Mouse (Mus musculus) MEL-GATA-1-ER (cell line): Measurements from ENCODE around the gene Elob.

ENCODE experiments used
- DNase-seq: peaks from one replicate; pipeline ENCODE4 v3.0.0-alpha.2; 2012; ENCODE audit warnings: low read depth; ENCODE audit errors: extremely low read depth

The Elob gene

GRCm38 (mm10) chr17:23825591-23825990 lies 3.3 kb downstream of the Elob start:
- no peak for DNase-seq

GRCm38 (mm10) chr17:23823614-23824013 lies 5.3 kb downstream of the Elob start:
- no peak for DNase-seq

GRCm38 (mm10) chr17:23823018-23823417 lies 5.9 kb downstream of the Elob start:
- no peak for DNase-seq

DNA sequence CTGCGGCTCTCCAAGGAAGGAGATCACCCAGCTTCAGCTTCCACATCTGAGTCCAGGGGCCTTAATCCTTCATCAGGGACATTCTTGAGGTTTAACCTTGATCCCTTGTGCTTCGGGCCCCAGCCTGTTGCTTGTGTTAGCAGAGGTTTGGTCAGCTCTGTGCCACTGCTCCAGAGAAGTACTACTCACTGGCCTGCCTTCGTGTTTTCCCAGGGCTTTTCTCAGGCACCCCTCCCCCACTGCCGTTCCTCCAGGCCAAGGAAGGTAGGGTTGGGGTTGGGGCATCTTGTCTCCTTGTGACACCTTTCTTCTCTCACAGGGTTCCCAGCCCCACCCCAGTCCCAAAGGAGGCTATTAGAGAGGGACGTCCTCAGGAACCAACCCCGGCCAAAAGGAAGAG lies 6.8 kb downstream of the Elob start:
- no peak for DNase-seq

DNA sequence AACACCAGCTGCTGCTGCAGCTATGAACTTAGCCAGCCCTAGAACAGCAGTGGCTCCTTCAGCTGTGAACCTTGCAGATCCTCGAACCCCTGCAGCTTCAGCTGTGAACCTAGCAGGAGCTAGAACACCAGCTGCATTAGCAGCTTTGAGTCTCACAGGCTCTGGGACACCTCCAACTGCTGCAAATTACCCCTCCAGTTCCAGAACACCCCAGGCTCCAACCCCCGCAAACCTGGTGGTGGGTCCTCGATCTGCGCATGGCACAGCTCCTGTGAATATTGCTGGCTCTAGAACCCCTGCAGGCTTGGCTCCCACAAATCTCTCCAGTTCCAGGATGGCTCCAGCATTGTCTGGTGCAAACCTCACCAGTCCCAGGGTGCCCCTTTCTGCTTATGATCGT lies 8.2 kb downstream of the Elob start:
- DNase-seq = no peak

- DNase-seq = no peak
Observed at GRCm38 (mm10) chr17:23819235-23819634, 9.7 kb downstream of the Elob start.

GRCm38 (mm10) chr17:23818579-23818978 lies 10.4 kb downstream of the Elob start:
- DNase-seq = no peak

- no peak for DNase-seq
Observed at GRCm38 (mm10) chr17:23815641-23816040, 13.3 kb downstream of the Elob start.

- DNase-seq = no peak
Observed at GRCm38 (mm10) chr17:23807918-23808317, 21.0 kb downstream of the Elob start.

- no peak for DNase-seq
Observed at GRCm38 (mm10) chr17:23806867-23807266, 22.1 kb downstream of the Elob start.

DNA sequence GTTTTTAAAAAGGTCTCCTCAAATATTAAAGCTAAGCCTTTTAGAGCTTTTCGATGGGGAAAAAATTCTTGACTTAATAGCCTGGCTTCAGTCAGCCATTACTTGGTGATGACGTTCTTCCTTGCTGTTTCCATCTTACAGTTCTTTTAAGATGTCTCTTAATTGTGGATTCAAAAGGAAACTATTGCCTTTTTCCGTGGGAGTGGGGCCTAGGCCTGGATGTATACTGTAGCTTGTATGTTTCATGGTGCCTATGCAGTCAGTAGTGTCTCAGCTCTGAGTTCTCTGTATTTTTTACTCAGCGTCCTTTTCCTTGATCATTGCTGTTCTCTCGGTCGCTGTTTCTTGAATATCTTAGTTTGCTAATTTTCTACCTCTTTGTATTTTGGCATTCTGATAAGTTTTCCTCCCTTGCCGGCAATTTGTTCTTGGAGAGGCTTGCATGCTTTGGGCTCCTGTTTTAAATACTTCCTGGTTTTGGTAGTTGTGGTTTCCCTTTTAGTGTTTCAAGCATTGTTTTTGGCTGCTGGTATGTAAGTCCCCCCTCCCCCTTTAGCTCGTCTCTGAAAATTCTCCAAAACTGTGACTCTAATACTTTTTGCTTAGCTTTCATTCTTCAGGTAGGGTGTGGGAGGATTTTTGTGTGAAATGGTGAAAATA lies 24.4 kb downstream of the Elob start:
- no peak for DNase-seq

- DNase-seq = no peak
Observed at GRCm38 (mm10) chr17:23803366-23804041, 25.4 kb downstream of the Elob start.

DNA sequence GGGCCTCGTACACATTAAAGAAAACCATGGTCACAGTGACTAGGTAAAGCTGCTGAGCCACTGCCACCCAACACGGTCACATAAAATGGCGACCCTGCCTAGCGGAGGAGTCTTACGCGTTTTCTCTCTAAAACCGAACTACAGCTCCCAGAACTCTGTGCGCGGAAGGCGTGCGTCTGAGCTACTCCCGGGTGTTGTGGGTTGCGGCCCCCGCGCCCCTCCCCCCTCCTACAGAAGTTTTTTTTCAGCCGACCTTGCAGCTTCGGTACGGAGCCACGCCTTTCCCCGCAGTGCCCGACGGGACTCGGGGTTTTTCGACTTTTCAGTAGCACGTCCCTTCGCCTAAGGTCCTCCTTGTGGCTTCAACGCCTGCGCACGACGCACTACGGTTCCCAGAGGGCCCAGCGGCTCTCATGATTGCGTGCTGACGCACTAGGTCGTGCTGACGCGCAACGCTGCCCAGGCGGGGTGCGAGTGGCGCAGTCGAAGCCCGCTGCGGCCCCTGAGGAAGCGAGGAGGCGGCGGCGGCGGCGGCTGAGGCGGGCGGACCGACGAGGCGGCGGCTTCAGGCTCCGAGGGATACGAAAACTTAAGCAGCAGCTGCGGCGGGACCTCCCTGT lies 26.1 kb downstream of the Elob start:
- peak; percentile 98 for DNase-seq

DNA sequence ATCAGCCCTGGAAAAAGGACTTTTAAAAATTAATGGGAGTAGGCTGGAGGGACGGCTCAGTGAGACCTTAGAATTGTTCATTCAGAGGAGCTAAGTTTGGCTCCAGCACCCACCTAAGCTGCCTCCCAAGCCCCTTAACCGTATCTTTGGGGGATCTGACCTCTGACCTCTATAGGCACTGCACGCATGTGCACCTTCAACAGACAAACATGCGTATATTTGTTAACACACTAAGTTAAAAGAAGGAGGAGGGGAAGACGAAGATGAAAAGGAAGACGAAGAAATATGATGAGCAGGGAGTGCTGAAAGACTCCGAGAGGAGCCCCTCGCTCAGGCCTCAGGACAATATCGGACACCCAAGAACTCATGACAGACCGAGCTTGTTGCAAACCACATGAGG lies 27.3 kb downstream of the Elob start:
- DNase-seq = no peak

DNA sequence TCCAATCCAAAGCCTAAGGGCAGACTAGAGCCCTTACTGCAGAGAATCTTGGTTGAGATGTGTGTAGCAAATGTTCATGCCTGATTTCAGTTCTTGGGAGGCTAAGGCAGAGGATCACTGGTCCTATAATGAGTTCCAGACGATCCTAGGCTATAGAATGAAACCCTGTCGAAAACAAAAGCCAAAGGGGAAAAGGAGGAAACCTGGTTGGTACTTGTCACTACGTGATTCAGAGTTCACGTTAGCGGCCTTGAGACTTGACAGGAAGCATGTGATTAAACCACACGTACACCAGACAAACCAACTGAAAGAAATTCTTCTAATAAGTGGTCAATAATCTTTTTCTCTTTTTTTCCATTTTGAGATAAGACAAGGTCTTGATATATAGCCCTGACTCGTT lies 31.6 kb downstream of the Elob start:
- DNase-seq = no peak

- no peak for DNase-seq
Observed at GRCm38 (mm10) chr17:23795323-23795722, 33.6 kb downstream of the Elob start.

DNA sequence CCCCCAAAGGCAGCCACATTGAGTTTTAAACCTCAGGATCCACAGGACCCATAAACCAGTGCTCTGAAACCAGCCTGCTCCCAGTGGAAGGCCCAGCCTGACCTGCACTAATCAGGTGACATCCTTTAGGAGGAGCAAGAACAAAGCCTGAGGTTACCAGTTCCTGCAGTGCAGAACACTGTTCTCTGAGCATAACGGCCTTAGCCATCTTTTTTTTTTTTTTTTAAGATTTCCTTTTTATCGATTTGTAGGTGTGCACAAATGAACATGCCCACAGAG lies 37.9 kb downstream of the Elob start:
- DNase-seq = no peak

- no peak for DNase-seq
Observed at GRCm38 (mm10) chr17:23790269-23791078, 38.5 kb downstream of the Elob start, which contains the start of gene Srrm2. Gene Srrm2, plus strand, starts transcription at chr17:23790532.

DNA sequence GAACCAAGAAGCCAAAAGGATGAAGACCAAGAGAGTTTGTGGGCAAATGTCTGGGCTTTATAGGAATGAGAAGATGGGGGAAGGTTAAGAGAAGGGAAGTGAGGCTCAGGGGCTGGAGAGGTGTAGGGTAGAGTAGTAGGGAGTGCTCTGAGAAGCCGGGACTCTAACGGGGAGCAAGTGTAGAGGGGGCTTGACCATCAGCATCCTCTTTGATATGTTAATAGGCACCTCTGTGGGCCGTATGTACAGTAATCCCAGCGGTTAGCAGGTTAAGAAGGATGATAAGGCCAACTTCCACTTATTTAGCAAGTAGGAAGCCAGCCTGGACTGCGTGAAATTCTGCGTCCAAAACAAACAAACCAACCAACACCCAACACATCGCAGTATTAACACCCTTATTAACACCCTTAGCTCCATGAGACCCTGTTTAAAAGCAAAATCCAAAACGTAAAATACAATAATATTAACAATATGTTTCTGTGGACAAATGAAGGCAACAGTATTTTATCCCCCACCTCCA lies 39.1 kb downstream of the Elob start:
- DNase-seq = peak; percentile 63

DNA sequence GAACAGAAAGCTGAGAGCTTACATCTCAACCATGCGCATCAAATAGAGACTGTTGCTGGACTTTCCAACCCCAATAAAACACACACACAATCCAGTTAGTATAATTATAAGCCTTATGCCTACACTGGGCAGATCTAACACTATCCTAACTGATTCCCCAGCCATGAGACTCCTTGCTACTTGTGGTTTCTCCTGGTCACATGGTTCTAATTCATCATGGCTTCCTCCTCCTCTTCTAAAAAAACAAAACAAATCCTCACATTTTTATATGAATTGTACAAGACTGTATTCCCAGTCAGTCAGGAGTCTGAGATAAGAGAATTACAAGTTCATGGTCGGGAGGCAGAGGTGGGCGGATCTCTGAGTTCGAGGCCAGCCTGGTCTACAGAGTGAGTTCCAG lies 40.0 kb downstream of the Elob start:
- no peak for DNase-seq

- peak; percentile 49 for DNase-seq
Observed at GRCm38 (mm10) chr17:23786510-23786931, 42.4 kb downstream of the Elob start.
